Mouse (Mus musculus): ENCODE data around the gene Sh3d21. TPM values are rescaled to one million over a fixed set of nuclear protein-coding genes. Genes with fewer than 3 reads are reported as not detected.

Sh3d21 gene
- polyA plus RNA-seq (2012; rRNA removed; ENCODE audit: low replicate concordance), result 8.9 and 10.6 TPM in 2 replicates

GRCm38 (mm10) chr4:126163067-126163659 lies at the start of gene Sh3d21:
Gene Sh3d21 (minus strand): TSS chr4:126163491.

GRCm38 (mm10) chr4:126202303-126203181 lies 39.3 kb upstream of the Sh3d21 start, which contains the start of gene Thrap3:
Gene Thrap3 (minus strand): TSS chr4:126202760.

GRCm38 (mm10) chr4:126147533-126148160 lies 15.6 kb downstream of the Sh3d21 start, which contains the start of gene Eva1b:
Gene Eva1b (plus strand): TSS chr4:126147744.

GRCm38 (mm10) chr4:126103590-126104068 lies 59.7 kb downstream of the Sh3d21 start, which contains the start of gene Stk40:
Gene Stk40 (plus strand): TSS chr4:126103957.

Other genes starting within 250 kb of the Sh3d21 start
- gene Csf3r, start 138.9 kb downstream of the Sh3d21 start, polyA plus RNA-seq (2012; rRNA removed; ENCODE audit: low replicate concordance), result 1.3 and 3.0 TPM in 2 replicates
- gene Mrps15, start 116.6 kb downstream of the Sh3d21 start, polyA plus RNA-seq (2012; rRNA removed; ENCODE audit: low replicate concordance), result 94.2 and 251 TPM in 2 replicates
- gene Oscp1, start 104.9 kb downstream of the Sh3d21 start, polyA plus RNA-seq (2012; rRNA removed; ENCODE audit: low replicate concordance), result 0.06 and 0.16 TPM in 2 replicates
- gene Lsm10, start 66.9 kb downstream of the Sh3d21 start, polyA plus RNA-seq (2012; rRNA removed; ENCODE audit: low replicate concordance), result 13.8 and 14.0 TPM in 2 replicates
- gene Stk40, start 59.5 kb downstream of the Sh3d21 start, polyA plus RNA-seq (2012; rRNA removed; ENCODE audit: low replicate concordance), result 19.5 and 20.3 TPM in 2 replicates
- 42.2 and 53.7 TPM in 2 replicates for gene Eva1b, start 15.7 kb downstream of the Sh3d21 start, polyA plus RNA-seq (2012; rRNA removed; ENCODE audit: low replicate concordance)
- 15.3 and 21.8 TPM in 2 replicates for gene Thrap3, start 39.3 kb upstream of the Sh3d21 start, polyA plus RNA-seq (2012; rRNA removed; ENCODE audit: low replicate concordance)
- gene Map7d1, start 92.9 kb upstream of the Sh3d21 start, polyA plus RNA-seq (2012; rRNA removed; ENCODE audit: low replicate concordance), result 47.9 and 76.3 TPM in 2 replicates
- 10.5 and 15.4 TPM in 2 replicates for gene Trappc3, start 98.8 kb upstream of the Sh3d21 start, polyA plus RNA-seq (2012; rRNA removed; ENCODE audit: low replicate concordance)
- 1.1 and 1.5 TPM in 2 replicates for gene Col8a2, start 123.3 kb upstream of the Sh3d21 start, polyA plus RNA-seq (2012; rRNA removed; ENCODE audit: low replicate concordance)
- gene Adprhl2, start 158.2 kb upstream of the Sh3d21 start, polyA plus RNA-seq (2012; rRNA removed; ENCODE audit: low replicate concordance), result 25.0 and 36.7 TPM in 2 replicates
- gene Tekt2, start 162.2 kb upstream of the Sh3d21 start, polyA plus RNA-seq (2012; rRNA removed; ENCODE audit: low replicate concordance), result 0.39 and 0.57 TPM in 2 replicates